Mouse (Mus musculus): Measurements from ENCODE around the gene Vps37d. TPM values are rescaled to one million over a fixed set of nuclear protein-coding genes. Genes with fewer than 3 reads are reported as not detected.

The Vps37d gene
- polyA plus RNA-seq, 1 experiment from 2014 or later, result 5.3 TPM

- ATAC-seq (ENCODE audit: low read depth), result peak; percentile 93
- under 1% methylated on average over 61 of the region's 61 CpGs for WGBS
- H3K4me1 ChIP-seq (replicated peaks; ENCODE audit: control insufficient read depth, insufficient read depth, low read length), result peaks cover 48% of the 10 kb centered on the region
Measured at GRCm38 (mm10) chr5:135023344-135024173, 54.5 kb downstream of the Vps37d start, which contains the start of gene Stx1a. Gene Stx1a (plus strand): TSS chr5:135023482.

More at GRCm38 (mm10) chr5:135023344-135024173, 54.5 kb downstream of the Vps37d start, which contains the start of gene Stx1a:
- peak within 1 kb of the TSS; percentile 79 for H3K27ac ChIP-seq (ENCODE audit: low read length)
- H3K9ac ChIP-seq (ENCODE audit: low read length), result peak within 1 kb of the TSS; percentile 78
- H3K4me2 ChIP-seq (ENCODE audit: low read depth, low read length), result peak within 1 kb of the TSS; percentile 95
- no peaks in the 10 kb centered on the region for H3K36me3 ChIP-seq (ENCODE audit: control insufficient read depth, insufficient read depth, low read length)
- no peaks in the 10 kb centered on the region for H3K9me3 ChIP-seq (ENCODE audit: control insufficient read depth, low read length)
- peak within 1 kb of the TSS; percentile 67 for H3K4me3 ChIP-seq (ENCODE audit: low read length)
- H3K27me3 ChIP-seq (ENCODE audit: control insufficient read depth, insufficient read depth, low read depth, low read length), result no peaks in the 10 kb centered on the region

Other genes with a start within 250 kb of the Vps37d start
- not detected in 2 replicates for gene Tmem270, start 171.5 kb downstream of the Vps37d start, polyA plus RNA-seq (2015; fragmentation: Nextera tagmentation; extraction: Ambion mirVana)
- gene Cldn13, start 162.7 kb downstream of the Vps37d start, polyA plus RNA-seq (2015; fragmentation: Nextera tagmentation; extraction: Ambion mirVana), result 0.75 and 3.3 TPM in 2 replicates
- 30.6 and 33.5 TPM in 2 replicates for gene Mettl27, start 145.9 kb downstream of the Vps37d start, polyA plus RNA-seq (2015; fragmentation: Nextera tagmentation; extraction: Ambion mirVana)
- gene Cldn4, start 131.3 kb downstream of the Vps37d start, polyA plus RNA-seq (2015; fragmentation: Nextera tagmentation; extraction: Ambion mirVana), result 33.0 and 33.1 TPM in 2 replicates
- gene Cldn3, start 92.1 kb downstream of the Vps37d start, polyA plus RNA-seq (2015; fragmentation: Nextera tagmentation; extraction: Ambion mirVana), result 328 and 355 TPM in 2 replicates
- gene Abhd11, start 69.1 kb downstream of the Vps37d start, polyA plus RNA-seq (2015; fragmentation: Nextera tagmentation; extraction: Ambion mirVana), result 73.3 and 73.4 TPM in 2 replicates
- gene Stx1a, start 54.8 kb downstream of the Vps37d start, polyA plus RNA-seq (2015; fragmentation: Nextera tagmentation; extraction: Ambion mirVana), result 11.8 and 12.4 TPM in 2 replicates
- 32.2 and 32.5 TPM in 2 replicates for gene Dnajc30, start 14.1 kb downstream of the Vps37d start, polyA plus RNA-seq (2015; fragmentation: Nextera tagmentation; extraction: Ambion mirVana)
- 100 and 110 TPM in 2 replicates for gene Bud23, start 13.3 kb downstream of the Vps37d start, polyA plus RNA-seq (2015; fragmentation: Nextera tagmentation; extraction: Ambion mirVana)
- gene Mlxipl, start 11.6 kb upstream of the Vps37d start, polyA plus RNA-seq (2015; fragmentation: Nextera tagmentation; extraction: Ambion mirVana), result 2.4 and 3.6 TPM in 2 replicates
- 20.6 and 22.6 TPM in 2 replicates for gene Tbl2, start 71.4 kb upstream of the Vps37d start, polyA plus RNA-seq (2015; fragmentation: Nextera tagmentation; extraction: Ambion mirVana)
- 53.3 and 56.2 TPM in 2 replicates for gene Bcl7b, start 90.0 kb upstream of the Vps37d start, polyA plus RNA-seq (2015; fragmentation: Nextera tagmentation; extraction: Ambion mirVana)
- 33.8 and 35.3 TPM in 2 replicates for gene Baz1b, start 109.0 kb upstream of the Vps37d start, polyA plus RNA-seq (2015; fragmentation: Nextera tagmentation; extraction: Ambion mirVana)
- gene Fzd9, start 173.0 kb upstream of the Vps37d start, polyA plus RNA-seq (2015; fragmentation: Nextera tagmentation; extraction: Ambion mirVana), result 1.1 TPM in 2 replicates

All from lung, embryonic 16.5 days (tissue).